Mouse (Mus musculus): ENCODE results near the gene 4930453N24Rik. TPM values are rescaled to one million over a fixed set of nuclear protein-coding genes. Genes with fewer than 3 reads are reported as not detected.

The 4930453N24Rik gene
- polyA plus RNA-seq (2014; fragmentation: Illumina TruSeq; extraction: RNeasy Lipid Tissue Mini Kit (QIAGEN cat#74804); ENCODE audit: low read depth, low replicate concordance): 147 TPM

DNA sequence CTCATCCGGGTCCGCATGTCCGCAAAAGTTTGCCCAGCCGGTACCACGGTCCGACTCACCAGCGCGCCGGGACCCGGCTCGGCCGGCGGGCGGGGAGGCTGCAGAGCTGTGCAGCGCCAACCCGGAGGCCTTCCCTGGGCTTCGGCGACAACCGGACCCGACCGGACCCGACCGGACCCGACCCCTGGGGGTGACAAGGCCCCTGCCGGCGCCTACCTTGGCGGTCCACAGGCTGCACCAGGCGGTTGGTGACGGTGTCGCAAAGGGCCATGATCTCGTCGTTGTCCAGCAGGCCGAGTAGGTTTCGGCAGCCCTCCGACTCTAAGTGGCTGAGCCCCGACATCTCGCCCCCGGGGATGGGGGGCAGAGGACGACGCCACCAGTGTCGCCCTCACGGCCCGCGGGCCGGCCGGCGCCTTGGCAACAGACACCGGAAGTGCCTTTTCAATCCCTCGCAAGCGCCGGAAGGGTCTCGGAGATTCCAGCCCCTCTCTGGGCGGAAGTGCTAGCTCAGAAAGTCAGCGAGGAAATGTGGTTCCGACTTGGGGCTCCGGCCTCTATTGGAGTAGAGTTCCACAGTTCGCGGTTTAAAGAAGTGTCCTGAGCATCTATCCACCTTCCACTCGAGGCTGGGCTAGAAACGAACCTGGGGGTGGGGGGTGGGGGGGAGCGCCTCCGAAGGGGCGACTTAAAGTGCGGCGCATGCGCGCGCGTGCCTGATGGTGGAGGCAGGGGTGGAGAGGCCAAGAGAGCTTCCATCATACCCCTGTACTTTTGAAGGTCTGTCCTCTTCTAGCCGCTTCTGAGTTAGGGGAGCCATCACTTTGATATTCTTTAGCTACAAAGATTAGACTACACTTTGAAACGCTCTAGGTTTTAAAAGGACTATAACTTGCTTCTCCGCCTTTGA lies at the start of gene 4930453N24Rik:
4930453N24Rik (minus strand) TSS at position 641 of the 910 bp plus-strand sequence.

Other genes with a start within 250 kb of the 4930453N24Rik start
- gene Csnka2ip, start 168.8 kb downstream of the 4930453N24Rik start, polyA plus RNA-seq (2014; fragmentation: Illumina TruSeq; extraction: RNeasy Lipid Tissue Mini Kit (QIAGEN cat#74804); ENCODE audit: low read depth, low replicate concordance): not detected
- gene Zfp654, start 80.5 kb upstream of the 4930453N24Rik start, polyA plus RNA-seq (2014; fragmentation: Illumina TruSeq; extraction: RNeasy Lipid Tissue Mini Kit (QIAGEN cat#74804); ENCODE audit: low read depth, low replicate concordance): 120 TPM
- 365 TPM for gene Cggbp1, start 80.8 kb upstream of the 4930453N24Rik start, polyA plus RNA-seq (2014; fragmentation: Illumina TruSeq; extraction: RNeasy Lipid Tissue Mini Kit (QIAGEN cat#74804); ENCODE audit: low read depth, low replicate concordance)

All from adrenal gland, adult 10 weeks (tissue).